In genomic region chr3:89646813-89647255, GRCm38 (mm10) we compare ENCODE assay signal across 9 mouse cellular contexts.
DNase-seq lines count a peak whose midpoint lies in the region; ATAC-seq and TF ChIP-seq lines count a peak whose summit lies in the region.
"Had no signal": no experiment of that assay in that cellular context is flagged by ENCODE, and none has a peak within 500 bp of the region (broad histone marks: within the 10 kb centered on the region; RNA-seq: fewer than 3 reads in every experiment).

No protein-coding gene starts in this region.

- TF ChIP-seq CTCF in lung, embryonic 14.5 days (IDR thresholded peaks at IDR 0.05; ENCODE audit: low read depth), result no peak

- H3K9me3 ChIP-seq in embryonic facial prominence, embryonic 13.5 days, result no peaks in the 10 kb centered on the region
- H3K9me3 ChIP-seq in lung, embryonic 14.5 days (ENCODE audit: low read depth, low read length), result no peaks in the 10 kb centered on the region

- no peaks in the 10 kb centered on the region for H3K27me3 ChIP-seq in embryonic facial prominence, embryonic 13.5 days
- no peaks in the 10 kb centered on the region for H3K27me3 ChIP-seq in lung, embryonic 14.5 days (ENCODE audit: insufficient read depth, low read length)

- peak overlapping the region; percentile 78 for H3K27ac ChIP-seq in embryonic facial prominence, embryonic 13.5 days
- H3K27ac ChIP-seq in lung, embryonic 14.5 days (ENCODE audit: low read depth), result peak overlapping the region; percentile 84
- H3K27ac ChIP-seq: heart, adult 2 months had no signal

- DNase-seq in heart, adult 18-20 months, result peak; percentile 29 to 33
- DNase-seq in heart, adult 9 months (ENCODE audit: low spot score in 2 of 2), result no peak
- DNase-seq in heart, postnatal 4 days, result peak; percentile 75
- peak; percentile 86 for DNase-seq in layer of hippocampus, adult 11-12 months (ENCODE audit: low spot score)
- DNase-seq in lung, embryonic 14.5 days, result peak; percentile 84
- DNase-seq in right cerebral cortex, adult 18-20 months, result peak; percentile 92
- DNase-seq in spleen, adult 12 weeks (ENCODE audit: low spot score), result no peak

- no peak overlapping the region for H3K4me3 ChIP-seq in embryonic facial prominence, embryonic 13.5 days
- H3K4me3 ChIP-seq in lung, embryonic 14.5 days (ENCODE audit: low read depth, low read length), result no peak overlapping the region
- H3K4me3 ChIP-seq: heart, adult 2 months had no signal

- 0 out of 2 replicates have a peak overlapping the region, but pooled peaks have one; percentile 16 for H3K9ac ChIP-seq in embryonic facial prominence, embryonic 13.5 days
- H3K9ac ChIP-seq in lung, embryonic 14.5 days, result no peak overlapping the region

- H3K36me3 ChIP-seq in embryonic facial prominence, embryonic 13.5 days, result no peaks in the 10 kb centered on the region
- H3K36me3 ChIP-seq in lung, embryonic 14.5 days (ENCODE audit: insufficient read depth), result no peaks in the 10 kb centered on the region

- 56% methylated on average over 5 of the region's 5 CpGs for WGBS in embryonic facial prominence, embryonic 13.5 days
- WGBS in lung, embryonic 14.5 days, result 35% methylated on average over 5 of the region's 5 CpGs

- peaks cover 17% of the 10 kb centered on the region for H3K4me1 ChIP-seq in embryonic facial prominence, embryonic 13.5 days
- no peaks in the 10 kb centered on the region; the same call in 1 of the 2 replicates for H3K4me1 ChIP-seq in lung, embryonic 14.5 days (ENCODE audit: insufficient read depth)

- no peak overlapping the region for H3K4me2 ChIP-seq in embryonic facial prominence, embryonic 13.5 days
- no peak overlapping the region for H3K4me2 ChIP-seq in lung, embryonic 14.5 days

- ATAC-seq in embryonic facial prominence, embryonic 13.5 days (ENCODE audit: insufficient number of reproducible peaks, insufficient read depth, low FRiP score, low TSS enrichment, low read depth), result peak; percentile 40; the same call in 1 of the 2 replicates
- ATAC-seq in lung, embryonic 14.5 days (ENCODE audit: insufficient read depth), result peak; percentile 64

Comparison
In these comparisons a context has a peak if more than half of its experiments do, and no peak if none do; other contexts are left out.
1. DNase-seq: peak in heart, adult 18-20 months (2 of 2), heart, postnatal 4 days (single experiment), layer of hippocampus, adult 11-12 months (single experiment), lung, embryonic 14.5 days (single experiment) and right cerebral cortex, adult 18-20 months (single experiment); none in heart, adult 9 months (0 of 2) and spleen, adult 12 weeks (single experiment).